Mouse (Mus musculus) lung, postnatal 10 days (tissue): ENCODE measurements around the gene Rasa2.
"Not testable (repeated sequence)": the region's sequence is repeated elsewhere in the genome, so short reads cannot be mapped to it uniquely, and the experiment has no call there.

Experiments
- DNase-seq: peaks from one replicate; pipeline ENCODE4 v3.0.0; 2021

The Rasa2 gene

GRCm38 (mm10) chr9:96631389-96632072 is at the start of gene Rasa2:
Gene Rasa2 (minus strand): TSS chr9:96631617.
- peak; percentile 96 for DNase-seq

- DNase-seq = no peak
Measured at GRCm38 (mm10) chr9:96678611-96679010, 47.2 kb upstream of the Rasa2 start.

- not testable (repeated sequence) for DNase-seq
Measured at GRCm38 (mm10) chr9:96677711-96678110, 46.3 kb upstream of the Rasa2 start.

GRCm38 (mm10) chr9:96676671-96677070 is 45.3 kb upstream of the Rasa2 start:
- no peak for DNase-seq

- DNase-seq = no peak
Measured at GRCm38 (mm10) chr9:96675763-96676640, 44.6 kb upstream of the Rasa2 start.

- DNase-seq = peak; percentile 80
Measured at GRCm38 (mm10) chr9:96675071-96675762, 43.8 kb upstream of the Rasa2 start.

GRCm38 (mm10) chr9:96674301-96674700 is 42.9 kb upstream of the Rasa2 start:
- DNase-seq = no peak

GRCm38 (mm10) chr9:96672466-96672865 is 41.0 kb upstream of the Rasa2 start:
- DNase-seq = no peak

GRCm38 (mm10) chr9:96671249-96671648 is 39.8 kb upstream of the Rasa2 start:
- peak; percentile 46 for DNase-seq

- DNase-seq = peak; percentile 97
Measured at GRCm38 (mm10) chr9:96669877-96670276, 38.5 kb upstream of the Rasa2 start.

GRCm38 (mm10) chr9:96668628-96669027 is 37.2 kb upstream of the Rasa2 start:
- DNase-seq = peak; percentile 84

- DNase-seq = no peak
Measured at GRCm38 (mm10) chr9:96660510-96661244, 29.3 kb upstream of the Rasa2 start.

- DNase-seq = no peak
Measured at GRCm38 (mm10) chr9:96659801-96660200, 28.4 kb upstream of the Rasa2 start.

GRCm38 (mm10) chr9:96653538-96653937 is 22.1 kb upstream of the Rasa2 start:
- DNase-seq = no peak

- DNase-seq = peak; percentile 35
Measured at GRCm38 (mm10) chr9:96652763-96653162, 21.3 kb upstream of the Rasa2 start.

- no peak for DNase-seq
Measured at GRCm38 (mm10) chr9:96650807-96651206, 19.4 kb upstream of the Rasa2 start.

GRCm38 (mm10) chr9:96649924-96650323 is 18.5 kb upstream of the Rasa2 start:
- DNase-seq = no peak

- DNase-seq = no peak
Measured at GRCm38 (mm10) chr9:96649362-96649761, 17.9 kb upstream of the Rasa2 start.

GRCm38 (mm10) chr9:96646668-96647295 is 15.4 kb upstream of the Rasa2 start:
- DNase-seq = no peak

GRCm38 (mm10) chr9:96644840-96645239 is 13.4 kb upstream of the Rasa2 start:
- DNase-seq = no peak

GRCm38 (mm10) chr9:96644002-96644401 is 12.6 kb upstream of the Rasa2 start:
- not testable (repeated sequence) for DNase-seq

GRCm38 (mm10) chr9:96639451-96639850 is 8.0 kb upstream of the Rasa2 start:
- no peak for DNase-seq
